Mouse (Mus musculus): ENCODE data around the gene Tmem258.

- TF ChIP-seq CTCF (IDR thresholded peaks at IDR 0.05; ENCODE audit: control insufficient read depth, insufficient read depth, insufficient replicate concordance, low read depth, low read length) (no peak), POLR2A (IDR thresholded peaks at IDR 0.05; ENCODE audit: control insufficient read depth, low read depth, low read length) (no peak)
These were observed 7.1 kb downstream of the Tmem258 start for GRCm38 (mm10) chr19:10210885-10211284.

All from testis, adult 2 months (tissue).